Mouse (Mus musculus): ENCODE measurements around the gene Insig2.

Insig2 gene

DNA sequence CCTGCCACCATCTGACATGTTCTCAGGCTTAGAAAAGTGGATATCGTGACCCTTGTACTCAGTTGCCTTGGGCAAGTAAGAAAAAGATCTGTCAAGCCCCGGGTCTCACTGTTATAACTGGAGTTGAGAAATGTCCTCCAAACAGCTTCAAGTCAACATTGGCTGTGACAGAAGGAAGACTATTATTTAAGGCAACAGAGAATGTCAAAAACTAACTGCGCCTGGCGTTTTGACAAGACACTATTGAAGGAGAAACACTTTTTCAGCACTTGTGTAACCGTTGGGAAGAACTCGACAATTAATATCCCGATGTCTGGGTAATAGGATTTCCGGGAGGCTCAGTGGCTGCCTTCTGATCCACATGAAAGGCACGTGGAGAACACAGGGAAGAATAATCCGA is 41.5 kb downstream of the Insig2 start:
- DNase-seq (ENCODE audit: low read depth, low spot score): no peak
- H3K36me3 ChIP-seq (ENCODE audit: control insufficient read depth, insufficient read depth, low read length, poor library complexity, severe bottlenecking): no peaks in the 10 kb centered on the region
- no peaks in the 10 kb centered on the region for H3K27me3 ChIP-seq (ENCODE audit: control insufficient read depth, insufficient read depth, low read length, poor library complexity, severe bottlenecking)

DNA sequence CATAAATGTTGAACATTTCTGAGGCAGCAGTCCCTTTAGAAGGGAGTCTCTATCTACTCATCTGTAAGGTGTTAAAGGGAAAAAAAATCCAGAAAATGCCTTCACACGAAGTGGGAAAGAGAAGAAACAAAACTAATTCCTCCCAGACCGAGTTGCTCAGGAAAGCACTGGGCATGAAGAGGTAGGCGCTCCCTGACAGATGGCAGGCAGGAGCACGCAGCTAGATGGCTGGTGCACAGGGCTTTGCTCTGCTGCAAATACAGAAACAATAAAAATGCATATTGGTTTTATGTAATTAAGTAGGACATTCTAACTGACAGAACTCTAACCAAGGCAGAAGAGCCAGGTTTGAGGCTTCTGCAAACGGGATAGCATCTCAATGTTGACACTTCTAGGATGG is 42.0 kb downstream of the Insig2 start:
- no peak for DNase-seq (ENCODE audit: low read depth, low spot score)
- H3K27me3 ChIP-seq (ENCODE audit: control insufficient read depth, insufficient read depth, low read length, poor library complexity, severe bottlenecking): no peaks in the 10 kb centered on the region
- H3K36me3 ChIP-seq (ENCODE audit: control insufficient read depth, insufficient read depth, low read length, poor library complexity, severe bottlenecking): no peaks in the 10 kb centered on the region

DNA sequence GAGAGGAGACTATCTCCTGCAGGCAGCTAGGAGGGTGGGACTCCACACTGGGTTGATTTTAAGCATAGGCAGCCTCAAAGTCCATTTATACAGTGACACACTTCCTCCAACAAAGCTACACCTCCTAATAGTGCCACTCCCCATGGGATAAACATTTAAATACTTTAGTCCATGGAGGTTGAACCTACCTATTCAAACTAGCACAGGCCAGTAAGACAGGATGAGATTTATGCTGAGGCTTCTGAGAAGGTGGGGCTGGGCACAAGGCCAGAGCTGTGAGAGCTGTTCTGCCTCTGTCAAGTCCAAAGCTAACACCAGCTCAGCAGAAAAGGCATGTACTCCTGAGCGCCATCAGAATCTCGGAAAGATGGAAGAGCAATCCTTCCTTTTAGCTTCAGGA is 48.2 kb downstream of the Insig2 start:
- DNase-seq (ENCODE audit: low read depth, low spot score): no peak
- Histone ChIP-seq H3K36me3 (ENCODE audit: control insufficient read depth, insufficient read depth, low read length, poor library complexity, severe bottlenecking) (no peaks in the 10 kb centered on the region), H3K27me3 (ENCODE audit: control insufficient read depth, insufficient read depth, low read length, poor library complexity, severe bottlenecking) (no peaks in the 10 kb centered on the region)

DNA sequence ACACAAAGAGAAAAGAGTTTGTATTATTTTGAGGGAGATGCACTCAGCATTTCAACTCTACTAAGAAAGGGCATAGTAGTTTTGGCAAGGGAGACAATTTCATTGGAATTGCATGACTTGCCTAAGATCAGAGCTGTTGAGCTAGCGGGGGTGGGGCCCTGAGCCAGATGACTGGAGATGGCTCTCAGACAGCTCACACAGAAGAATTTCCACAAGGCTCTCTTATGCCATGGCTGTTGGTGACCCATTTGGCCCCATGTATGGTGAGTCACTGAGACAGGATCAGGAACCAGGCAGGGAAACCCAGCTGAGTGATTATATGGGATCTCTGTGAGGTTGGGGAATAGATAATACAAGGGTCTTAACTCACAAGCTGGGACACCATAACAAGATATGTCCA is 51.9 kb downstream of the Insig2 start:
- H3K27me3 ChIP-seq (ENCODE audit: control insufficient read depth, insufficient read depth, low read length, poor library complexity, severe bottlenecking): no peaks in the 10 kb centered on the region
- DNase-seq (ENCODE audit: low read depth, low spot score): no peak
- no peaks in the 10 kb centered on the region for H3K36me3 ChIP-seq (ENCODE audit: control insufficient read depth, insufficient read depth, low read length, poor library complexity, severe bottlenecking)

DNA sequence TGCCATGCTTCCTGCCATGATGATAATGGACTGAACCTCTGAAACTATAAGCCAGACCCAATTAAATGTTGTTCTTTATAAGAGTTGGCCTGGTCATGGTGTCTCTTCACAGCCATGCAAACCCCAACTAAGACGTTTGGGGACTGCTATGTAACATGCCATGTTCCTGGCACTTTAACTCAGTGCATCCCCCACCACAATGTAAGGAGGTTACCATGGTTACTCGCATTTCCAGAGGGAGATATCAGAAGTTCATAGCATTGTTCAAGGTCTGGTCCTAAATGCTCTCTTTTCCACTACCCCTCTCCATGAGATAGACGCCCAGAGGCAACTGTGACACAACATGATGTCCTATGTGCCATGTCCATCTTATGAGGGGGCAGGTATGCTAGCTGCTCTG is 54.0 kb downstream of the Insig2 start:
- no peaks in the 10 kb centered on the region for H3K27me3 ChIP-seq (ENCODE audit: control insufficient read depth, insufficient read depth, low read length, poor library complexity, severe bottlenecking)
- no peak for DNase-seq (ENCODE audit: low read depth, low spot score)
- no peaks in the 10 kb centered on the region for H3K36me3 ChIP-seq (ENCODE audit: control insufficient read depth, insufficient read depth, low read length, poor library complexity, severe bottlenecking)

DNA sequence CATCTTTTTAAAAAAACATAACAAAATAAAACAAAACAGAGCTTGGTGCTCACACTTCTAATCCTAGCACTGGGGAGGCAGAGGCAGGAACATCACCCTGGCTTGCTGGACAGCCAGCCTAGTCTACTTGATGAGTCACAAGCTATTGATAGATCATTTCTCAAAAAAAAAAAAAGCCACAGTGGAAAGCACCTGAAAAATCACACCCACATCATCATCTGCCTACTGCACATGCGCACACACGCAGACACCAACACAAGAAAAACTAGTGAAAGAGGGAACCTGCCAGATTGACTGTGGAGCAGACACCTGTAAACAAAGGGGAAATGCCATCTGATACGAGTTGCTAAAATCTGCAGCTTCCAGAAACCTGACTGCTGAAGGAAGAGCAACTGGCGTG is 54.9 kb downstream of the Insig2 start:
- H3K36me3 ChIP-seq (ENCODE audit: control insufficient read depth, insufficient read depth, low read length, poor library complexity, severe bottlenecking): no peaks in the 10 kb centered on the region
- H3K27me3 ChIP-seq (ENCODE audit: control insufficient read depth, insufficient read depth, low read length, poor library complexity, severe bottlenecking): no peaks in the 10 kb centered on the region
- DNase-seq (ENCODE audit: low read depth, low spot score): peak; percentile 1

DNA sequence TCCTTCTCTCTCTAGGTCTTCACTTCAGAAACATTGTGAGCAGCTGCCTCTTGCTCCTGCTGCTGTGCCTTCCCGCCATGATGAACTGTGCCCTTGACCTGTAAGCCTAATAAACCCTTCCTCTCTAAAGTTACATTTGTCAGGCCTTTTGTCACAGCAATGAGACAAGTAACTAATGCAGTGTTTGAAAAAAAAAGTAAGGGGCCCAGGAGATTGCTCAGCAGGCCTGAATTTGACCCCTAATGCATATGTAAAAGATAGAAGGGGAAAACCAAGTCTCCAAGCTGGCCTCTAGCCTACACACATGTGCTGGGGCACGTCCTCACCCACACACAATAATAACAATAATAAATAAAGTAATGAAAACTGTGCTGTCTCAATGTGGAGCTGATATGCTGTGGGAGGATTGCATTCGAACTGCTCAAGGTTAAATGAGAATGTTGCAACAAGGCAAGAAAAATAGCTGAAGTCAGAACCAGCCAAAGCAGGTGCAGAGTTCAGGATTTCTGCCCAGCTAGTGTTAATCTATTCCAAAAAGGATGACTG is 56.4 kb downstream of the Insig2 start:
- no peaks in the 10 kb centered on the region for H3K27me3 ChIP-seq (ENCODE audit: control insufficient read depth, insufficient read depth, low read length, poor library complexity, severe bottlenecking)
- no peak for DNase-seq (ENCODE audit: low read depth, low spot score)
- H3K36me3 ChIP-seq (ENCODE audit: control insufficient read depth, insufficient read depth, low read length, poor library complexity, severe bottlenecking): no peaks in the 10 kb centered on the region

DNA sequence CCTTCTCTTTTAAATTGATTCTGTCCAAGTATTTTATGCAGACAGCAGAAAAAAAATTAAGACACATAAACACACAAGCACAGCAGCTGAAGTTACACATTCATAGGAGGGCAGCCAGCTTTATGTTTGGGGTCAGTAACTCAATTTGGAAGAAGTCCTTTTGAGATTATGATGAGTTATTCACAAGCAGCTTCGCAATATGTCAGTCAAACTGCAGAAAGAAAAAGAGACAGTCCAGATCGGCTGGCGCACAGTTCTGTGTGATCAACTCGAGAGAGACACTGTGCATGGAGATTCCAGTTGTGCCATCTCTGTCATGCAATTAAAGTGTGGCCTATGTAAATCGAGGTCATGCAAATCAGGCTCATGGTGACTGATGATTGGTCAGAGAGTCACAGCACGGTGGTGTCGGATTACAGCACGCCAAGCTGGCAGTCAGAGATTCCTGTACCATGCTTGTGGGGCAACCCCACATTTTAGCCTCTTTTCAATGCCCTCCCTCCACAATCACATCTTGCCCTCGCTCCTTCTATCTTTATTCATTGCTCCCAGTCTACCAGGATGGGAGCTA is 72.1 kb downstream of the Insig2 start:
- DNase-seq (ENCODE audit: low read depth, low spot score): no peak
- H3K36me3 ChIP-seq (ENCODE audit: control insufficient read depth, insufficient read depth, low read length, poor library complexity, severe bottlenecking): no peaks in the 10 kb centered on the region
- no peaks in the 10 kb centered on the region; the same call in 1 of the 2 replicates for H3K27me3 ChIP-seq (ENCODE audit: control insufficient read depth, insufficient read depth, low read length, poor library complexity, severe bottlenecking)
